Mouse (Mus musculus) hindbrain, postnatal 0 days (tissue): ENCODE data around the gene Mthfsd. TPM values are rescaled to one million over a fixed set of nuclear protein-coding genes. Genes with fewer than 3 reads are reported as not detected.

Source experiments
- ATAC-seq: fragments of 200-750 bp; cut with Nextera tagmentation; 2 replicates; pipeline ENCODE4 v1.8.0; 2017; ENCODE audit warnings: mild to moderate bottlenecking, moderate TSS enrichment, moderate library complexity
- DNase-seq: peaks from one replicate; pipeline ENCODE4 v3.0.0-alpha.2; 2015; ENCODE audit warnings: low spot score
- H3K27ac ChIP-seq: fragments of 300-500 bp; sonication (generic); 2 replicates; pipeline ENCODE4 v1.5.1; 2014; ENCODE audit warnings: mild to moderate bottlenecking
- H3K27me3 ChIP-seq: fragments of 300-500 bp; sonication (generic); 2 replicates; pipeline ENCODE4 v1.6.1; 2014; ENCODE audit warnings: low read length, mixed read lengths; ENCODE audit not compliant: insufficient read depth
- H3K36me3 ChIP-seq: fragments of 300-500 bp; sonication (generic); 2 replicates; pipeline ENCODE4 v1.6.1; 2014; ENCODE audit warnings: low read length, mixed read lengths; ENCODE audit not compliant: insufficient read depth
- H3K4me1 ChIP-seq: fragments of 300-500 bp; sonication (generic); 2 replicates; pipeline ENCODE4 v1.6.1; 2014; ENCODE audit warnings: antibody characterized with exemption, low read length, mixed read lengths; ENCODE audit not compliant: insufficient read depth
- H3K4me2 ChIP-seq: fragments of 300-500 bp; sonication (generic); 2 replicates; pipeline ENCODE4 v1.6.1; 2014; ENCODE audit warnings: low read depth, mild to moderate bottlenecking, low read length, moderate library complexity, mixed read lengths
- H3K4me3 ChIP-seq: fragments of 300-500 bp; sonication (generic); 2 replicates; pipeline ENCODE4 v1.5.1; 2014; ENCODE audit warnings: low read length
- H3K9ac ChIP-seq: fragments of 300-500 bp; sonication (generic); replicated peaks from 2 replicates; pipeline ENCODE4 v1.6.1; 2014; ENCODE audit warnings: mild to moderate bottlenecking, low read length, moderate library complexity, mixed read lengths
- H3K9me3 ChIP-seq: fragments of 300-500 bp; sonication (generic); 2 replicates; pipeline ENCODE4 v1.6.1; 2016; ENCODE audit warnings: low read length, mixed read lengths
- CTCF ChIP-seq: IDR thresholded peaks from 2 replicates; pipeline ENCODE4 v1.5.1; 2016; ENCODE audit warnings: antibody characterized with exemption, control low read depth, low read depth
- WGBS: fragments of 180-500 bp; shearing (Covaris S2); extraction: QIAGEN DNeasy Blood & Tissue Kit; methylation state at CpG from one replicate; pipeline ENCODE4 v1.1.7; 2014; 5-methylcytosine and 5-hydroxymethylcytosine counted together
- polyA plus RNA-seq: library from polyadenylated mRNA; unstranded; fragments of >200 nt; fragmentation: Nextera tagmentation; extraction: Ambion mirVana; gene quantifications from 2 replicates; pipeline ENCODE4 v1.2.1, GENCODE M21; 2015
- total RNA-seq: library from RNA; depleted of rRNA; stranded (reverse); fragments of >200 nt; gene quantifications from 2 replicates; pipeline ENCODE4 v1.2.3, GENCODE M21; 2014

Mthfsd gene
- total and polyA plus RNA-seq, 2 experiments from 2014 or later = 39.9 to 44.4 TPM

- ATAC-seq = no peak
- H3K9ac ChIP-seq = no peak overlapping the region
- DNase-seq = no peak
- H3K4me1 ChIP-seq = no peaks in the 10 kb centered on the region
- peaks cover 98% of the 10 kb centered on the region for H3K27me3 ChIP-seq
- 5% methylated on average over 12 of the region's 12 CpGs for WGBS
- H3K36me3 ChIP-seq = no peaks in the 10 kb centered on the region
- no peaks in the 10 kb centered on the region for H3K9me3 ChIP-seq
- no peak for TF ChIP-seq CTCF
- H3K4me3 ChIP-seq = no peak overlapping the region
- H3K4me2 ChIP-seq = no peak overlapping the region
- no peak overlapping the region for H3K27ac ChIP-seq
Measured at GRCm38 (mm10) chr8:121079944-121080343, 28.2 kb downstream of the Mthfsd start.

GRCm38 (mm10) chr8:121079201-121079600, 29.0 kb downstream of the Mthfsd start:
- ATAC-seq (no peak), DNase-seq (no peak)
- Histone ChIP-seq H3K27me3 (peaks cover 97% of the 10 kb centered on the region), H3K4me2 (no peak overlapping the region), H3K4me3 (no peak overlapping the region), H3K9ac (no peak overlapping the region), H3K9me3 (no peaks in the 10 kb centered on the region), H3K27ac (no peak overlapping the region), H3K4me1 (no peaks in the 10 kb centered on the region), H3K36me3 (no peaks in the 10 kb centered on the region)
- no peak for TF ChIP-seq CTCF
- WGBS = 3% methylated on average over 7 of the region's 7 CpGs

DNA sequence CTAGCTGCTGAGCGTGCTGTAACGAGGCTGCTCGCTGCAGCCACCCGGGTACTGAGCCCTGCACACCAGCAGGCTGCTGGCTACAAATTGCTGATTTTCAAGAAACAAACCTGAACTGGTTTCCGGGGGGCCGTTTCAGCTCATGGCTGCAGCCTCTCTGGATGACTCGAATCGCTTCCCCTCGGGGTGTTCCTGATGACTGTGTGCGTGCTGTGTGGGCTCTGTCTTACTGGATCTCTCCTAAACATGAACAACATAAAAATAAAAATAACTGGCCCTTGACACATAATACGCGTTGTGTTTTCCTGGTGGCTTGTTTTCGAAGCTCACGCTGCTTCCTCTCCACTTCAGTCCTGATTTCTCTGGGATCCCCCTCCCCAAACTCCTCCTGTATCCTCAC, 29.5 kb downstream of the Mthfsd start:
- H3K27ac ChIP-seq = no peak overlapping the region
- TF ChIP-seq CTCF = no peak
- 4% methylated on average over 14 of the region's 14 CpGs for WGBS
- peaks cover 97% of the 10 kb centered on the region for H3K27me3 ChIP-seq
- H3K9me3 ChIP-seq = no peaks in the 10 kb centered on the region
- no peak overlapping the region for H3K4me3 ChIP-seq
- no peaks in the 10 kb centered on the region for H3K36me3 ChIP-seq
- H3K9ac ChIP-seq = no peak overlapping the region
- H3K4me2 ChIP-seq = no peak overlapping the region
- H3K4me1 ChIP-seq = no peaks in the 10 kb centered on the region
- ATAC-seq (no peak), DNase-seq (no peak)

GRCm38 (mm10) chr8:121076555-121076954, 31.6 kb downstream of the Mthfsd start:
- H3K9ac ChIP-seq = no peak overlapping the region
- peaks cover 90% of the 10 kb centered on the region for H3K27me3 ChIP-seq
- no peaks in the 10 kb centered on the region for H3K4me1 ChIP-seq
- ATAC-seq = no peak
- 4% methylated on average over 7 of the region's 7 CpGs for WGBS
- no peak overlapping the region for H3K4me2 ChIP-seq
- H3K36me3 ChIP-seq = no peaks in the 10 kb centered on the region
- TF ChIP-seq CTCF = no peak
- no peak overlapping the region for H3K27ac ChIP-seq
- H3K9me3 ChIP-seq = no peaks in the 10 kb centered on the region
- H3K4me3 ChIP-seq = no peak overlapping the region
- DNase-seq = no peak

GRCm38 (mm10) chr8:121075936-121076335, 32.3 kb downstream of the Mthfsd start:
- DNase-seq (no peak), ATAC-seq (no peak)
- H3K4me2 ChIP-seq = no peak overlapping the region
- no peaks in the 10 kb centered on the region for H3K4me1 ChIP-seq
- no peak overlapping the region for H3K27ac ChIP-seq
- TF ChIP-seq CTCF = no peak
- no peak overlapping the region for H3K9ac ChIP-seq
- H3K27me3 ChIP-seq = peaks cover 90% of the 10 kb centered on the region
- WGBS = 3% methylated on average over 13 of the region's 13 CpGs
- no peaks in the 10 kb centered on the region for H3K9me3 ChIP-seq
- H3K36me3 ChIP-seq = no peaks in the 10 kb centered on the region
- H3K4me3 ChIP-seq = no peak overlapping the region

DNA sequence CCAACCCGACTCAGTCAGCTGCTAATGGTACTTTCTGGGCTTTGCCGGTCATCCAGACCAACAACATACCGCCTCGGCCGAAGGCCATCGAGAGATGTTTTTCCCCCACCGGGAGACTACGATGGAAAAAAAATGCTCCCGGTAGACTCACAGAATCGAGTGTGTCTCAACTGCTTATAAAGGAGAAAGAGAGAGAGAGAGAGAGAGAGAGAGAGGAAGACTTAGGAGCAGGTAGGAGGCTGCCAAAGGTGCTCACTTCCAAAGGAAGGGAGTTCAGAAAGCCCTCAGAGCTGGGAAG, 33.4 kb downstream of the Mthfsd start:
- Histone ChIP-seq H3K36me3 (no peaks in the 10 kb centered on the region), H3K4me2 (no peak overlapping the region), H3K9ac (no peak overlapping the region), H3K4me1 (no peaks in the 10 kb centered on the region), H3K4me3 (no peak overlapping the region), H3K9me3 (no peaks in the 10 kb centered on the region), H3K27ac (no peak overlapping the region), H3K27me3 (peaks cover 90% of the 10 kb centered on the region)
- no peak for ATAC-seq
- 5% methylated on average over 10 of the region's 10 CpGs for WGBS
- no peak for DNase-seq
- no peak for TF ChIP-seq CTCF

GRCm38 (mm10) chr8:121074108-121074847, 33.9 kb downstream of the Mthfsd start:
- Histone ChIP-seq H3K27me3 (peaks cover 88% of the 10 kb centered on the region), H3K4me3 (no peak overlapping the region), H3K4me2 (no peak overlapping the region), H3K9me3 (no peaks in the 10 kb centered on the region), H3K36me3 (no peaks in the 10 kb centered on the region), H3K27ac (no peak overlapping the region), H3K4me1 (no peaks in the 10 kb centered on the region), H3K9ac (no peak overlapping the region)
- no peak for TF ChIP-seq CTCF
- ATAC-seq (no peak), DNase-seq (no peak)
- WGBS = 3% methylated on average over 15 of the region's 15 CpGs
